Mouse (Mus musculus) cortical plate, adult 2 months (tissue): Measurements from ENCODE around the gene Gmeb2. TPM values are rescaled to one million over a fixed set of nuclear protein-coding genes. Genes with fewer than 3 reads are reported as not detected.
A peak's percentile ranks its signal among the peaks of the same experiment; 100 is the strongest.

Experiments used
- H3K27ac ChIP-seq: fragments of 200-500 bp; 2 replicates; pipeline ENCODE4 v1.5.1; 2012; ENCODE audit warnings: low read length, control low read depth, inconsistent platforms; ENCODE audit not compliant: insufficient read depth
- H3K4me1 ChIP-seq: fragments of 200-500 bp; 2 replicates; pipeline ENCODE4 v1.6.1; 2011; ENCODE audit warnings: low read length; ENCODE audit not compliant: control insufficient read depth, insufficient read depth
- H3K4me3 ChIP-seq: fragments of 200-500 bp; 2 replicates; pipeline ENCODE4 v1.5.1; 2011; ENCODE audit warnings: mild to moderate bottlenecking, low read length, control low read depth; ENCODE audit not compliant: insufficient read depth
- CTCF ChIP-seq: fragments of 200-500 bp; IDR thresholded peaks from 2 replicates; pipeline ENCODE4 v1.5.1; 2011; ENCODE audit warnings: mild to moderate bottlenecking, control low read depth, low read length; ENCODE audit not compliant: insufficient read depth; ENCODE audit errors: extremely low read depth
- POLR2A ChIP-seq: fragments of 200-500 bp; IDR thresholded peaks from 2 replicates; pipeline ENCODE4 v1.6.1; 2011; ENCODE audit warnings: mild to moderate bottlenecking, low read length, control low read depth; ENCODE audit not compliant: insufficient read depth; ENCODE audit errors: extremely low read depth
- polyA plus RNA-seq: library from polyadenylated mRNA; depleted of rRNA; stranded (reverse); fragments of >200 nt; gene quantifications from 2 replicates; pipeline ENCODE4 v1.2.3, GENCODE M21; 2012

Gmeb2 gene
- polyA plus RNA-seq, 1 experiment = 22.8 TPM

DNA sequence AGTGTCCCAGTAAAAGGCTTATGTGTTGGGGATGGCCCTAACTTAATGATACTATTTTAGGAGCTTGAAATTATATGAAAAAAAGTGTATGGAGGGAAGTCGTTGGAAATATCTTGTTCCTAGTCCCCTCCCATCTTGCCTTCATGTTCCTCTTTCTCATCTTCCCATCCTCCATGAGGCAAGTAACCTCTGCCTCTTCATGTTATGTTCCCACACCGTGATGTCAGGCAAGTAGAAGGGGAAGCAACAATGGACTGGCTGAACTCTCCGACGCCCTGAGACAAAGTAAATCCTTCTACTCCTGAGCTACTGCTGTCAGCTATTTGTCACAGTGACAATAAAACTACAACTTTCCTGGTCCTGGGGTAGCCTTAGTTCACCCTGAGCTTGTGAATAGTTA is 13.2 kb downstream of the Gmeb2 start:
- no peak for TF ChIP-seq POLR2A
- TF ChIP-seq CTCF = no peak
- no peak overlapping the region for H3K4me3 ChIP-seq
- no peaks in the 10 kb centered on the region for H3K4me1 ChIP-seq
- no peak overlapping the region for H3K27ac ChIP-seq

DNA sequence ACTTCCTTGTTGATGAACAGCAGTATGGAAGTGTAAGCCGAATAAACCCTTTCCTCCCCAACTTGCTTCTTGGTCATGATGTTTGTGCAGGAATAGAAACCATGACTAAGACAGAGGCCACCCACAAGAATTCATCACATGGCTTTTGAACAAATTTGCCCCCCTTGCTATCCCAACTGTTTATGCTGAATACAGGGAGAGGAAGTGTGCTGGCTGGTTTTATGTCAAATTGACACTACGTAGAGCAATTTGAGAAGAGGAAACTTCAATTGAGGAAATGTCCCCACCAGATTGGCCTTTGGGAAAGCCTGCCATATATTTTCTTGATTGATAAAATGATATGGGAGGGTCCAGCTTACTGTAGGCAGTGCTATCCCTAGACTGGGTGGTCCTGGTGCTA is 14.0 kb downstream of the Gmeb2 start:
- TF ChIP-seq CTCF (no peak), POLR2A (no peak)
- no peak overlapping the region for H3K4me3 ChIP-seq
- H3K4me1 ChIP-seq = no peaks in the 10 kb centered on the region
- no peak overlapping the region for H3K27ac ChIP-seq

DNA sequence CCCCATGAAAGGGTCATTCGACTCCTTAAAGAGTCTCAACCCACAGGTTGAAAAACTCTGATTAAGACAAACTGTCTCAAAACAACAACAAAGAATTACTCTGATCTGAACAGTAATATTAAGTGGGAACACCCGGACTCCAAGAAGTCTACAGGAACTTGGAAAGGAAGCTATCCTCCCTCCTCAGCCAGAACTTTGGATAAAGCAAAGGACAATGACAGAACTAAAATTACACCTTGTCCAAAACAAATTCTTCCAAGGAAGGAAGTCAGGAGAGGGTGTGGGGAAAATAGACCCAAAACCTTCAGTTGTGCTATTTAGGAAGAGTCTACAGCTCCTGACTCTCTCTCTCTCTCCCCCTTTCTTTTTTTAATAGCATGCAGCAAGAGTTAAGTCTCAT is 15.7 kb downstream of the Gmeb2 start:
- no peak overlapping the region for H3K4me3 ChIP-seq
- TF ChIP-seq CTCF (no peak), POLR2A (no peak)
- H3K27ac ChIP-seq = no peak overlapping the region; the same call in 1 of the 2 replicates
- H3K4me1 ChIP-seq = no peaks in the 10 kb centered on the region

DNA sequence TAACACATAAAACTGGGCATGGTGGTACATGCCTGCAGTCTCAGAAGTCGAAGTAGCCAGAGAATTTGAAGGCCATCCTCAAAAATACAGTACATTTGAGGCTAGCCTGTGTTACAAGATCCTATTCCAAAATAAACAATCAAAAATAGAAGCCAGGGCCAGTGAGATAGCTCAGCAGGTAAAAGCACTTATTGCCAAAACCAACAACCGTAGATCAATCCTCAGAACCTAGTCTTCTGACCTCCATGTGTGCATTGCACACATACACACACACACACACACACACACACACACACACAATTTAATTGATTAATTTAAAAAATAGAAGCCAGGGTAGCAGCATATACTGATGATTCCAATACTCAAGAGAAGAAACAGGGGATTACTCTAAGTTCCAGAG is 21.0 kb downstream of the Gmeb2 start:
- H3K4me3 ChIP-seq = no peak overlapping the region
- H3K27ac ChIP-seq = no peak overlapping the region
- no peaks in the 10 kb centered on the region for H3K4me1 ChIP-seq
- TF ChIP-seq CTCF (no peak), POLR2A (no peak)

DNA sequence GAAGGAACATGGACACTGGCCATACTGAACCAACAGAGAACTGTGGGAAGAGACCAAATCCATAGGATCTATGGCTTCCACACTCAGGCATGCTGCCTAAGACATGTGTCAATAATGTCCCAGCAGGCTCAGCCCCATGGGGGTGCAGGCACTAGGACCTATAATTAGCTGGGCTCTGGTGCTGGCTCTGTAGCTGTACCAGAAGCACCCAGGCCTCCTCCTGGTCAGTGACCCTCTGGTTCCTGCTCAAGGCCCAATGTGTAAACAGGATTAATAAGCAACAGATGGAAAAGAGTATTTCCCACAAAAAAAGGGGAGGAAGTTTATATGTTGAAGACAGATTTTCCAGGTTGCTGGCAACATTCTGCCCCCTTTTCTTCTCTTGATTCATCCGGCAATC is 34.6 kb downstream of the Gmeb2 start:
- H3K4me3 ChIP-seq = no peak overlapping the region
- H3K27ac ChIP-seq = no peak overlapping the region
- no peaks in the 10 kb centered on the region for H3K4me1 ChIP-seq
- TF ChIP-seq CTCF (no peak), POLR2A (no peak)

DNA sequence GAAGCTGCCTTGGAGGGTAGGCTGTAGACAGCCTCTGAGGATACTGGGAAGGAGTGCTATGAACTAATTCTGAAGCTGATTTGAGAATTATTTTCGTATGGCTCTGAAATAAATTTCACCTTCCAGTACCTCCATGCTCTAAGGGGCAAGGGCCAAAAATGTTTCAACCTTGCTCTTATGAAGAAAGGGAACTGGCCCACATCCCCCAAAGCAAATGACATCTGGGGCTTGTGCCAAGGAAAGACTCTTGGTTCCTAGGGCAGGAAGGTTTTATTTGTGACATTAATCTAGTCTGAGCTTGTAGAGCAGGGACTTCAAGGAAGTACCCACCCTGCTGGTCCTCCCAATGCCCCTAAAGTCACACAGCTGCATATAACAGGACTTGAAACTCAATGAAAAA is 36.0 kb downstream of the Gmeb2 start:
- H3K27ac ChIP-seq = no peak overlapping the region
- H3K4me3 ChIP-seq = no peak overlapping the region
- H3K4me1 ChIP-seq = no peaks in the 10 kb centered on the region
- TF ChIP-seq CTCF = no peak
- no peak for TF ChIP-seq POLR2A

DNA sequence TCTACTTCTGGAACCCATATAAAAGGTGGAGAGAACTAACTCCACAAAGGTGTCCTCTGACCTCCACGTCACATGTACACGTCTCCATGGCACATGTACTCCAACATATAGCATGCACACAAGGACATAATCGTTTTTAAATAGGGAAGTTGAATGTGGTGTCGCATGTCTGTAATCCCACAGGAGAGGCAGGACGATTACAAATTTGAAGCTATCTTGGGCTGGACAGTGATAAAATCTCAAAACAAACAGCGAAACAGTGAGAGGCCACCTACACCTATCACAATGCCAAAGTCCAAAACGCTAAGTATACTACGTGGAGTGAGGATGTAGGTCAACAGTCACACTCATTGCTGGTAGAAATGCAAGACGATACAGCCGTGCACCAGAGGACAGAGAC is 38.6 kb downstream of the Gmeb2 start:
- no peak overlapping the region for H3K4me3 ChIP-seq
- no peak overlapping the region for H3K27ac ChIP-seq
- no peaks in the 10 kb centered on the region for H3K4me1 ChIP-seq
- no peak for TF ChIP-seq CTCF
- TF ChIP-seq POLR2A = no peak

DNA sequence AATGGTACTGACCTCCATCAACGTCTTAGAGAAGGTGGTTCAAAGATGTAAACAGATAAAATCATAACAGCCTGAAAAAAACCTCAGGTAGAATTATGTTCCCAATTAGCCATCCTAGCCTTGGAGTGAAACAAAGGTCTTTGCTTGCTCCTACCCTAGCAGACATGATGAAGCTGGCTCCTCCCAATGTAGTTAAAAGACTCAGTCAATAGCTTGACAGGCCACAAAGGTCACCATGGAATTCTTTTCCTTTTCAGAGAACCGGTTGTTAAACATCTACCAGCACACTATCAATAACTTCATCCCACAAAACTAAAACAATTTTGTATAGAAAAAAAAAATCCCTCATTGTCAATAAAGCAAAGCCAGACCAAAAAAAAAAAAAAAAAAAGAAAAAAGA is 42.8 kb downstream of the Gmeb2 start:
- H3K27ac ChIP-seq = no peak overlapping the region
- H3K4me3 ChIP-seq = no peak overlapping the region
- TF ChIP-seq POLR2A (no peak), CTCF (no peak)
- no peaks in the 10 kb centered on the region for H3K4me1 ChIP-seq

DNA sequence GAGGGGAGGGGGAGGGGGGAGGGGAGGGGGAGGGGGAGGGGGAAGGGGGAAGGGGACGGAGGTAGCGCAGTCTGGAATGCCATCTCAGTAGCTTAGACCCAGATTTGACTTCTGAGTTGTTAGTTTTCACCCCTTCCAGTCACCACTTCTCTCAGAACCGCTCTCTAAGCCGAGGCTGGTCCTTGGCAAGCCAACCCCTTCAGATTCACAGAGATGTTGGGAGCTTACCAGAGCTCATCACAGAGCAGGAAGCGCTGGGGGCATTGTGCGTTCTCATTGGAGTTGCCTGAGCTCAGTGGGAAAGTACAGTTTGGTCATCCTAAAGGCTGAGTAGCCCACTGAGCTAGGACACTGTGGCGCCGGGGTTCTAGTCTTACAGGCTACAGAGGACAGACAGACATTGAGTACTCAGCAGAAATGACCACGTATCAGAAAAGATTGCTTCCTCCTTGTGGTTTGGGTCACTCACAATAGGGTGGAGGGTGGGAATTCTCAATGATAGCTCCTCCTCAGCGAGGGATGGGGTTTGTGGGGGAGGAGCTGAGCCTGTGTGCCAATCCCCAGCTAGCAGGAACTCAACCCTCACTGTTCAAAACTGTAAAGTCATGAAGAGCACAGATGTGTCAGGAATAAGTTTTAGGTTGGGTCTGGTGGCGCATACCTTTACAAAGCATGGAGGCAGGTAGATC is 44.0 kb downstream of the Gmeb2 start:
- no peak overlapping the region for H3K4me3 ChIP-seq
- H3K4me1 ChIP-seq = no peaks in the 10 kb centered on the region
- TF ChIP-seq POLR2A (no peak), CTCF (no peak)
- no peak overlapping the region for H3K27ac ChIP-seq

DNA sequence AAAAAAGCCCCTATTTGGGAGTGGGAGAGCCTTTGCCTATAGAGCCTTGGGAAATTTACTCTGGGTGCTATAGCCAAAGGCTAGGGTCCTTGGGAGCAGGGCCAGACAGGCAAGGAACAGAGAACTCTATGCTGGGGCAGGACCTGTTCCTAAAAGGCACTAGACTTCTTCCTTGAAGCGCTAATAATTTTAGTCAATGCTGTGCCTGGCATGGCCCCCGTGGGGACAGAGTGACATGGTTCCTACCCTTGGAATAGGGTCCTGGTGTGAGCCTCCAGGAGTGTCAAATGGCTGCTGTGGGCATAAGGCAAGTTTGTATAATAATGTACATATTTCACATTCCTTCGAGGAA is 45.5 kb downstream of the Gmeb2 start:
- TF ChIP-seq CTCF (no peak), POLR2A (no peak)
- no peak overlapping the region for H3K27ac ChIP-seq

DNA sequence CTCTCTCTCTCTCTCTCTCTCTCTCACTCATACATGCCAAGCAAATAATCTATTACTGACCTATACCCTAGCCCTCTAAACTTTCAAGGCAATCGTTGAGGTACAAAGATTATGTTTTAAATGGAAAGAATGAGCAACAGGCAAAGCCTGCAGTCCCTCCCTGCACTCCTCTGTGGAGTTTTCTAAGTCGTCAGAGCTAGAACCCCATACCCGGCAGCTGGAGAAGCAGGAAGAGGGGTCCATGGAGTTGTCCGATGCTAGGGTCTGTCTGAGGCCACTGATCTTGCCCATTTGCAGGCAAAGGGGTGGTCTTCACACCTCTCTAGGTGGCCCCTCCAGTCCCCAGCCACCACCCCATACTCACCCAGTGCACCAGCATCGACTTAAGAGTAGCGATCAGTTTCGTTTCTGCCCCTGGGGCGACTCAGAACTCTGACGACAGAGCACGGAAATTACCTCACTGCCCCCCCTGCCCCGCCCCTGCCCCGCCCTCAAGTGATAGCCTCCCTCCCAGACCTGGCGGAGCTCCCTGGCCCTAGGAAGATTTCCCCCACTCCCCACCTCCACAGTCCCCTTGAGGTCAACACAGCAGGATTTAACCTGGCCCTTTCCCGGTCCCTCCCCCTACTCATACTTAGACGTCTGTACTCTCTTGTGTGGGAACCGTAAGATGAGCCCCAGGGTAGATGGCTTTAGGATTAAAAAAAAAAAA is 46.1 kb downstream of the Gmeb2 start, which contains the start of gene Helz2:
TSS of gene Helz2 (minus strand) at position 426 of the 712 bp plus-strand sequence.
- Histone ChIP-seq H3K4me1 (no peaks in the 10 kb centered on the region), H3K4me3 (0 out of 2 replicates have a peak within 1 kb of the TSS, but pooled peaks have one; percentile 15), H3K27ac (no peak within 1 kb of the TSS)
- TF ChIP-seq POLR2A (no peak), CTCF (no peak)

More for the DNA sequence above, 45.5 kb downstream of the Gmeb2 start:
- Histone ChIP-seq H3K4me1 (no peaks in the 10 kb centered on the region), H3K4me3 (0 out of 2 replicates have a peak overlapping the region, but pooled peaks have one; percentile 15)
